Mouse (Mus musculus) 3134 (cell line): ENCODE measurements around the gene Wdtc1.

Experiments used
- DNase-seq: peaks from one replicate; pipeline ENCODE4 v3.0.0-alpha.2; 2011; ENCODE audit warnings: low spot score; ENCODE audit not compliant: insufficient read length; ENCODE audit errors: extremely low read depth

Wdtc1 gene

DNA sequence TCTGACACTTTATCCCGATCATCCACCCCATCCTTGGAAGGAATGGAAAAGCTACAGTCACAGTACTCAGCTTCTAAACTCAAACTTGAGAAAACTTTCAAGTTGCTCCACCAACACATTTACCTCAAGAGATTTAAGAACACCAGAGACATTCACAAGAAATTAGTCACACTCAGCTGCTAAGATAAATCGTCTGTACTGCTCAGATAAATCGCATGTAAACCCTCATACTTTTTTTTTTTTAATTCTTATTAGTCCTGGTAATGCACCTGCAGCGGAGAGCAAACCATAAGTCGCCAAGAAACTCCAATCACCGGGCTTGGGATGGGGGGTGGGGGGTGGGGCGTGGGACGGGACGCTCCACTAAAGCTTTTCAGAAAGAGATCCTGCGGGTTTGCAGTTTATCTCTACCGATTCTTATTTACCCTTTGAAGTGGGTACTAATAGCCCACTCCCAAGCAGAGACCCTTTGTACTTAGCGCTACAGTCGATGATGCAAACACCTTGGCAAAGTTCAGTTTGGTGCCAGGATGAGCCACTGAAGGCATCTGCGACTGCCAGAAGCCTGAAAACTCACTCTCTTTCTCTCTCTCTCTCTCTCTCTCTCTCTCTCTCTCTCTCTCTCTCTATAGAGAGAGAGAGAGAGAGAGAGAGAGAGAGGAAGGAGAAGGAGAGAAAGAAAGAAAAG, 15.3 kb downstream of the Wdtc1 start:
- DNase-seq: peak; percentile 27

- DNase-seq: no peak
These were observed 20.0 kb downstream of the Wdtc1 start for GRCm38 (mm10) chr4:133333306-133333705.

- no peak for DNase-seq
These were observed 23.0 kb downstream of the Wdtc1 start for GRCm38 (mm10) chr4:133330296-133330695.

DNA sequence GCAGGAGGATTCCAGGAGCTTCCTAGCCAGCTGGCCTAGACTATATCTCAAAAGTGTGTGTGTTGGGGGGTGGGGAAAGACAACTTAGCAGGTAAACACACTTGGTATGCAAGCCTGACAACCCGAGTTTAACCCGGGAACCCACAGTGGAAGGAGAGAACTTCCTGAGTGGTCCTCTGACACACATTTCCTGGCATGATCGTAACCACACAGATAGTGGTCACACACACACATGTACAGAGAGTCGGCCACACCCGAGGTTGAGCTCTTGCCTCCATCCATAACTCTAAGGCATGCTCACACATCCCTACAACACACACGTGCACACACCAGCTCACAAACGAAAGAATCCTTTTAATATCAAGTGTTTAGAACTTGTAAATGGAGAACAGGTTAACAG, 25.2 kb downstream of the Wdtc1 start:
- DNase-seq: no peak

GRCm38 (mm10) chr4:133319667-133320066, 33.6 kb downstream of the Wdtc1 start:
- DNase-seq: no peak

- no peak for DNase-seq
These were observed 37.3 kb downstream of the Wdtc1 start for GRCm38 (mm10) chr4:133315991-133316390.

- DNase-seq: no peak
These were observed 38.4 kb downstream of the Wdtc1 start for GRCm38 (mm10) chr4:133314896-133315295.

DNA sequence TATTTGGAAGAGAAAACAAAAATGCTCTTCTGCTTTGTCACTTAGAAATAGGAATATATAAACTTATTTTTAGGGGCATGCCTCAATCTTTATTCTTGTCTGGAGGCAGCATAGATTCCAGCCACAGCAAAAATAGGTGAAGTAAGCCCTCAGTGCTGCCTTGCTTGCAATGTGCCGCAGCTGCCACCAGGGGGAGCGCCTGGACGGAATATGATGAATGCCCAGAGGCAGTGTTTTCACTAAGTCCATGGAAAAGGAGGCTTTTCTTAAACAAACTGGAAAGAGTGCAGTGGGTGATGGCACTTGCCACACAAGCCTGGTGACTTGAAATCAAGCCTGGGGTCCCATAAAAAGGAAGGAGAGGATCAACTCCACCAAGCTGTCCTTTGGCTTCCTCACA, 43.3 kb downstream of the Wdtc1 start:
- peak; percentile 50 for DNase-seq

DNA sequence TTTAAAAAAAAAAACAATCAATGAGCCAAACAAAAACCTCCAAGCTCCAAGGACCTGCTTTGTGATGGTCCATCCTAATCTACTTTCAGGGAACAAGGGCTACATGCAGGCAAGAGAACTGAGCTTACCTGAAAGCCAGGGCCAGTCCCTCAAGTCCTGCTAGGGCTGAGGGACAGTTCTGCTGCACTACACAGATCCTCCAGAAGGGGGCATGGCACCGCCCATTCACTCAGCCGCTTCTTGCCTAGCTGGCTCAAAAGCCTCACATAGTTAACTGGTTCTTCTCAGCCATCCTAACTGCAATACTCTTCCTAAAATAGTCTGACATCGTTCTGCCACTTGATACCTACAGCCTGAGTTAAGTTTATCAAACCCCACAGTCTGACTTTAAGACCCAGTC, 46.0 kb downstream of the Wdtc1 start:
- DNase-seq: peak; percentile 35

DNA sequence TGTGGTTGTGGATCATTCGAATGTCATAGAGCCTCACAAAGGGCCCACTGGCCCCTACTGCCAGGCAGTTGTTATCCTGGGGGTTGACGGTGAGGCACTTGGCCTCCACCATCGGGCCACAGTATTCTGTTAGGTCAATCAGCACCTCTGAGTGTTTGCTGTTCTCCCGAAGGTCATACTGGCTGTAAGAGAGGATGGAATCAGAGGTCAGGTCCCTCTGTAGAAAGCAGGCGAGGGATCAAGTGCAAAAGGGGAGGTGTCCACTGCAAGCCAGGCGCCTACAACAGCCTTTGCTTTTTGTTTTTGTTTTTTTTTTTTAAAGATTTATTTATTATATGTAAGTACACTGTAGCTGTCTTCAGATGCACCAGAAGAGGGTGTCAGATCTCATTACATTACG, 47.5 kb downstream of the Wdtc1 start:
- DNase-seq: no peak

- DNase-seq: no peak
These were observed 48.5 kb downstream of the Wdtc1 start for GRCm38 (mm10) chr4:133304770-133305169.

DNA sequence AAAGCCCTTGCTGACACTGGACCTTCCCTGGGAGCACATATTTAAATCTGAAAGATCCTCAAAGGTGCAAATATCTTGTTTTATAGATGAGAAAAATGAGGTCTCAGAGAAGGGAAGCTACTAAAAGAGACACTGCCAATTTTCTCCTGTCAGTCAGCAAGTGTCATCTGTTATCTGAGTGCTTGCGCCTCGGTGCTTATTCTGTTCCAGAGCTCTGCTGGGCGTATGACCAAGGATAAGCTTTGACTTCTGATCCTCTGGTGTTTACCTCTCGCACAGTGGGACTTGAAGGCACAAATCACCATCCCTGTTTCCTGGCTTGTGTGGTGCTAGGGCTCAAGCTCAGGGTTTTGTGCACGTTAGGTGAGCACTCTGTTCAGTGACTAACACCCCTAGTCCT, 50.6 kb downstream of the Wdtc1 start:
- no peak for DNase-seq

- DNase-seq: no peak
These were observed 51.5 kb downstream of the Wdtc1 start for GRCm38 (mm10) chr4:133301802-133302201.

GRCm38 (mm10) chr4:133300421-133300820, 52.9 kb downstream of the Wdtc1 start:
- no peak for DNase-seq

DNA sequence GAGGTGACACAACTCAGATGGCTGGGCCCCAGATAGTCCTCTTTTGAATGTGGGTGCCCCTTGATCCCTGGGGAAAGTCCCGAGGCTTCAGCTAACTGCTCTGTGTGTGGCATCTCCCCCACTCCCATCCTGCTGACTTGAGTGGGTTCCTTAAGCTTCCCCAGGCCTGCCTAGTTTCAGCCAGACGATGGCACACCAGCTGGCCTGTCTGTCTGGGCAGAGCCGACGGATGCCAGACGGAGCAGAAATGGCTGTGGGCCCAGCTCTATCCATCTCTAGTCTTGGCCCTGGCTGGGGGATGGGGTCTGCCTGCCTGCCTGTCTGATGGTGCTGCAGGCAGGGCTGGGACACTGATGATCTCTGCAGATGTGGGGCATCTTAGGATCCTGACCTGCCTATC, 53.6 kb downstream of the Wdtc1 start:
- DNase-seq: no peak

DNA sequence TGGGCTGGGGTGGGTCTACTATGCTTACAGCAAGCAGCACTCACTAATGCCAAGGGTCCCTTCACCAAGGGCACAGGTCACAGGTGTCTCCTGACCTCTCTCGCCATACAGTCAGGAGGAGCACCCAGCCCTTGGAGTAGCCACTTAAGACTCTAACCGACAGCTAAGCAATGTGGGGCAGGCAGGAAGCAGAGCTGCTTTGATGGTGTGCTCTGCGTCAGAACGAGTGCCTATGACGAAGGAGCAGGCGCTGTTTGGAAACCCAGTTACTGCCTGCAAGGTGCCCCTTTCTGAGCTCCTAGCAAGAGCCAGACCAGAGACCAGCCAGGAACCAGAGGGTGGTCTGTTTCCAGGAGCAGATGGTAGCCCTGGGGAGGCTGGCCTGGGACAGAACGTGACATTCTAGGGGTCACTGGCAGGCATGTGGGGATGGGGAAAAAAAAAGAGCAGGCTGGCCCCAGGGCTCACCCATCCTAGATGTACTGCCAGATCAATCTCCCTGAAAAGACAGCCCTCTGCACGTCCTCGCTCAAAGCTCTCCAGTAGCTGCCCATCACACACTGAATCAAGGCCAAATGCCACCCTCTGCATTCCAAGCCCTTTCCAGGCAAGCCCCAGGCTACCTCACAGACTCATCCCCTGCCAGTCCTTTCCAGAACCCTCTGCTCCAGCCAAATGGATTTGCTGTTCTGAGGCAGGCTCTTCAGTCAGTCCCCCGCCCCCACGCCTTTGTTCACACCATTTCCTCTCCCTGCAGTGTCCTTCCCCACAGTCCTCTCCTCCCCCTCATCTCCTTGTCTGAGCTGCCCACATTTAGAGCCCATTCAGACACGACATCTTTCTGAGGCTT, 54.5 kb downstream of the Wdtc1 start:
- DNase-seq: no peak

DNA sequence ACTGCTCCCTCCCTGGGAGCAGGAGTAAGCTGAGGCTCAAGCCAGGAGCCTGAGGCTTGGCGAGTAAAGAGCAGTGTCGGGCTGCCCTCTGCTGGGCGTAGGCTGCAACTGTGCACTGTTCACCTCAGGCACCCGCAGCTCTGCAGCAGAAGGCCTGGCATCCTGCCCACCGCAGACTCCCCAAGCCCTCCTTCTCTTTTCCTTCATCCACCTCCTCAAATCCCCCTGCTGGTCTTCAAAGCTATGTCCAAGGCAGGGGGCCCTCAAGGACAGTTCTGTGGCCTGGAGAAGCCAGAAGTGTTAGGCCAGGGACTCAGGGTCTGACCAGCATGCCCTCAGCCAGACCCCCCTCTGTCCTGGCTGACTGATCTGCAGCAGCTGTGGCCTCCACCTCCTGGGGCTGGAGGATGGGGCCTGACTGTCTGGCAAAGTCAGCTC, 55.5 kb downstream of the Wdtc1 start:
- DNase-seq: peak; percentile 46

DNA sequence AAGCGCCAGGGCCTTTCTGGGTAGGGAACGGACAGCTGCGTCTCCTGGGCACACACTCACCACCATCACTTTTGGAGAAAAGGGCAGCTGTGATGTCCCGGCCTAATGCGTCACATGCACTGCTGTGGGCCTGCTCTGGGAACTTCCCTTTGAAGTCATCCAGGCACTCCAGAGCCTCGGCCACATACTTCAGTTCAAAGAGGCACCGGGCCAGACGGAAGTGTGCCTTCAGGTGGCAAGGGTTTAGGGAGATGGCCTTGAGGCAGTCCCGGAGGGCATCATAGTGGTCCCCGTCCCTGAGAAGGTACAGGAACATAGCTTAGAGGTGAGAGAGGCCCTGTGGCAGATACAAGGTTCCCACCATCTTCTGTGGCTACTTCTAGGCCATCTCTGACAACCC, 55.9 kb downstream of the Wdtc1 start:
- no peak for DNase-seq

DNA sequence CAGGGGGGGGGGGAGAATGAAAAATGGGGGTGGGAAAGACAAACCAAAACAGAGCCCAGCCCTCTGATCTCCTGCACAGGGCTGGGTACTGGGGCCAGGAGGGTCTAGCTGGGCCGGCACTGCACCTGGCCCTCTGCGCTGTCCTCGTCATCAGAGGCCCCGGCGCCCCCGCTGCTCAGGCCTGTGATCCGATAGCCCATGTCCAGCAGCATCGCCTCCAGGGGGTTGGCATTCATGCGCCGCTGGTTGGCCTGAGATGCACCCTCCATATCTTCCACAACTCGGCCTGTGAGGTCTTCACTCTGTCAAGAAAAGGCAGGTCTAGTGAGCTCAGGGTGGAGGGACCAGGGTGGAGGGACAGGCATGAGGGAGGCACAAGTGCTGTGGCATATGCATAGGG, 59.2 kb downstream of the Wdtc1 start:
- no peak for DNase-seq

DNA sequence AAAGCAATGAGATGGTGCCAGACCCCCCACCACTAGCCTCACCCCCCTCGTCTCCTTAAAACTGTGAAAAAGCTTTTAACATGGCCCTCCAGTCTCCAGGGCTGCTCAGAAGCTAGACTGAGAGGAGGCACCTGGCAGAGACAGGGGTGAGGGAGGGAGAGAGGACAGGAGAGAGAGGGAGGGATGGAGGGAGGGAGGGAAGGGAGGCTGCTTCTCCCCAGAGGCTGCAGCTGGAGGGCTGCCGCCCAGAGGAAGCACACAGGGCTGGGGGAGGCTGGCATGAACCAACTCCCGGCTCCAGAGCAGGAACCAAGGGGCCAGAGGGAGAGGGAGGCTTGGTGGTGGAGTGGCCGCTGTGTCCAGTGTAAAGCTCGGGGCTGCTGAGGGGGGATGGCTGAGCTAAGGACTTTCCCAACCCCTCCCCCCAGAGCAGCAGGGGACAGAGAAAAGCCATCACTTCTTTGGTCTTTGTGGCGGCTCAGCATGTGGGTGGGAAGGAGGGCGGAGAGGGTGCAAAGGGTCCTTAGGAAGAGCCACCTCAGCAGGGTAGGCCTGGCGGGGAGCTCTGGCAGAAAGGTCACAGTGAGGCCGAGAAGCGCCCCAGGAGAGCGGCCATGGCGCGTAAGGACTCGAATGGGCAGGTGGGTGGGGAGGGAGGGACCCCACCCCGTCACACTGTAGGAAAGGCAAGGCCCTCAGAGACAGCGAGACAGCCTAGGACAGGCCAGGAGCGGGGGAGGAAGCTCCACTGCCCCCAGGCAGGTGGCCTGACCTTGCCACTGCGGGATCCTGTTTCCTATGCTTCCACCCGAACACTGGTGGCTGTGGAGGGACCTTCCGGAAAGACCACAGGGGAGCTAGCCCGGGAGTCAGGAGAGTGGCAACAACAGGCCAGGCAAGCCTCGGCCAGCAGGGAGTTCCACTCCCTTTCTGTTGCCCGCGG, 60.1 kb downstream of the Wdtc1 start:
- DNase-seq: no peak

- no peak for DNase-seq
These were observed 60.9 kb downstream of the Wdtc1 start for GRCm38 (mm10) chr4:133292405-133292804.
